Comparison of ENCODE assay signal across 30 mouse cellular contexts in the genomic region with DNA sequence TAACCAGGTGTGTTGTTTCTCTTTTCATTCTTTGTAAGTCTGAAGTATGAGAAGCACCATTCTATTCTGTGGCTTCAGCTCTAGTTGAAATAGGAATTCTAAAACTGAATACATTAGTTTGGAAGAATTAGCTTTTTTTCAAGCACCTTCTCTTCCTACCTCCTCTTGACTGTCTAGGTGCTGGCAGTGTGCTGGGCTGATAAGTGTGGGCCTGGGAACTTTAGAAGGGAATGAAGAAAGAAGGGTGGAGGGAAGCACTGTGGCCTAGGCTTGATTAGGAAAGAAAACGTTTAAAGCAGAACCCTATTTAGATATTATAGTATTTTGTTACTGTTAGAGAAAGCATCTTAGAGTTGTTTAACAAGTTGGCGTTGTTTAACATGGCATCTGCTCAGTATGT. TPM values are rescaled to one million over a fixed set of nuclear protein-coding genes. Genes with fewer than 3 reads are reported as not detected.
DNase-seq lines count a peak whose midpoint lies in the region; ATAC-seq and TF ChIP-seq lines count a peak whose summit lies in the region.
"Had no signal": no experiment of that assay in that cellular context is flagged by ENCODE, and none has a peak within 500 bp of the region (broad histone marks: within the 10 kb centered on the region; RNA-seq: fewer than 3 reads in every experiment).

No protein-coding gene starts in this region.

- ATAC-seq in heart, embryonic 14.5 days (ENCODE audit: insufficient number of reproducible peaks, insufficient read depth, low FRiP score, low read depth) = no peak
- ATAC-seq in erythroid progenitor cell, adult 5-6 weeks (replicated peaks; ENCODE audit: low FRiP score, poor library complexity, severe bottlenecking) = 0 out of 2 replicates have a peak, but pooled peaks have one; percentile 62
- ATAC-seq in liver, embryonic 14.5 days (ENCODE audit: insufficient read depth) = peak; percentile 44; the same call in 1 of the 2 replicates
- ATAC-seq in forebrain, embryonic 13.5 days = no peak
- ATAC-seq: forebrain, embryonic 15.5 days; midbrain, embryonic 15.5 days had no signal

- H3K4me2 ChIP-seq in heart, embryonic 14.5 days (ENCODE audit: low read length) = peak overlapping the region; percentile 6; the same call in 1 of the 2 replicates
- peak overlapping the region; percentile 44 for H3K4me2 ChIP-seq in liver, embryonic 14.5 days (ENCODE audit: low read depth)
- peak overlapping the region; percentile 16 for H3K4me2 ChIP-seq in myocyte (ENCODE audit: low read depth)
- no peak overlapping the region for H3K4me2 ChIP-seq in forebrain, embryonic 13.5 days
- H3K4me2 ChIP-seq: embryonic facial prominence, embryonic 12.5 days; forebrain, embryonic 15.5 days; heart, embryonic 11.5 days; hindbrain, embryonic 14.5 days; kidney, embryonic 15.5 days; limb, embryonic 13.5 days; midbrain, embryonic 15.5 days; neural tube, embryonic 13.5 days had no signal

- no peak overlapping the region for H3K27ac ChIP-seq in heart, embryonic 14.5 days (replicated peaks in 1 of 2; ENCODE audit: control insufficient read depth in 1 of 2, insufficient read depth in 1 of 2, low read depth in 2 of 2, low read length in 2 of 2)
- no peak overlapping the region for H3K27ac ChIP-seq in liver, embryonic 14.5 days
- H3K27ac ChIP-seq in forebrain, embryonic 13.5 days = no peak overlapping the region
- H3K27ac ChIP-seq: embryonic facial prominence, embryonic 12.5 days; forebrain, embryonic 15.5 days; hindbrain, embryonic 14.5 days; kidney, embryonic 15.5 days; limb, embryonic 13.5 days; macrophage; midbrain, embryonic 15.5 days; neural tube, embryonic 13.5 days; stomach, postnatal 0 days had no signal

- TF ChIP-seq POLR2A in myocyte (IDR thresholded peaks at IDR 0.05; ENCODE audit: insufficient read length, low read depth) = no peak

- peaks cover 2 to 39% of the 10 kb centered on the region in 2 experiments; a peak in 3 of 4 replicates for H3K4me1 ChIP-seq in heart, embryonic 14.5 days (ENCODE audit: control insufficient read depth in 2 of 2, insufficient read depth in 2 of 2, low read length in 2 of 2)
- peaks cover 14 to 25% of the 10 kb centered on the region in 2 experiments for H3K4me1 ChIP-seq in liver, embryonic 14.5 days (replicated peaks; ENCODE audit: control insufficient read depth in 2 of 2, insufficient read depth in 2 of 2, low read length in 1 of 2)
- peaks cover 52% of the 10 kb centered on the region for H3K4me1 ChIP-seq in forebrain, embryonic 13.5 days

- no peak overlapping the region for H3ac ChIP-seq in myocyte (ENCODE audit: control insufficient read depth, insufficient read length)

- TF ChIP-seq EP300 in liver, embryonic 14.5 days (IDR thresholded peaks at IDR 0.05; ENCODE audit: low read depth) = peak; percentile 42; the same call in 1 of the 2 replicates

- H3K79me2 ChIP-seq in myocyte (ENCODE audit: control insufficient read depth, insufficient read depth) = peaks cover 95% of the 10 kb centered on the region

- no peak for DNase-seq in heart, adult 18-20 months
- DNase-seq in liver, embryonic 14.5 days (ENCODE audit: low read depth in 3 of 3, low spot score in 3 of 3) = no peak
- no peak for DNase-seq in adrenal gland, postnatal 4 days (ENCODE audit: low spot score in 2 of 2)
- no peak for DNase-seq in left cerebral cortex, adult 8-10 months (ENCODE audit: low spot score in 2 of 2)
- DNase-seq: adrenal gland, adult 8-10 months; cerebellum, adult 11 months; cerebellum, adult 9-10 months; cerebellum, postnatal 36 days; heart, postnatal 10 days; kidney, adult 11 months; kidney, postnatal 25 days; lung, adult 2 months; lung, postnatal 10 days; right cerebral cortex, postnatal 4 days; thymus, adult 18-20 months; thymus, postnatal 25 days had no signal

- no peak overlapping the region for H3K9ac ChIP-seq in heart, embryonic 14.5 days (ENCODE audit: low read length)
- H3K9ac ChIP-seq in liver, embryonic 14.5 days (replicated peaks) = no peak overlapping the region
- H3K9ac ChIP-seq in forebrain, embryonic 13.5 days = no peak overlapping the region
- H3K9ac ChIP-seq: embryonic facial prominence, embryonic 12.5 days; forebrain, embryonic 15.5 days; hindbrain, embryonic 14.5 days; kidney, embryonic 15.5 days; limb, embryonic 13.5 days; midbrain, embryonic 15.5 days; neural tube, embryonic 13.5 days had no signal

- 60% methylated on average over 2 of the region's 2 CpGs for WGBS in heart, embryonic 14.5 days
- 34% methylated on average over 2 of the region's 2 CpGs for WGBS in liver, embryonic 14.5 days (ENCODE audit: insufficient replicate concordance)
- WGBS in forebrain, embryonic 13.5 days = 69% methylated on average over 2 of the region's 2 CpGs

- no peaks in the 10 kb centered on the region for H3K27me3 ChIP-seq in heart, embryonic 14.5 days (ENCODE audit: control insufficient read depth, insufficient read depth, low read length)
- H3K27me3 ChIP-seq in liver, embryonic 14.5 days (ENCODE audit: control insufficient read depth, insufficient read depth, low read length) = no peaks in the 10 kb centered on the region
- H3K27me3 ChIP-seq in myocyte (ENCODE audit: control insufficient read depth, insufficient read depth, insufficient read length) = no peaks in the 10 kb centered on the region
- H3K27me3 ChIP-seq in forebrain, embryonic 13.5 days = no peaks in the 10 kb centered on the region
- H3K27me3 ChIP-seq: embryonic facial prominence, embryonic 12.5 days; forebrain, embryonic 15.5 days; kidney, embryonic 15.5 days; limb, embryonic 13.5 days; midbrain, embryonic 15.5 days; neural tube, embryonic 13.5 days had no signal

- TF ChIP-seq CTCF in liver, embryonic 14.5 days (IDR thresholded peaks at IDR 0.05; ENCODE audit: low read depth) = no peak

- H3K9me3 ChIP-seq in heart, embryonic 14.5 days (ENCODE audit: control insufficient read depth, low read length) = no peaks in the 10 kb centered on the region
- H3K9me3 ChIP-seq in liver, embryonic 14.5 days (ENCODE audit: control insufficient read depth, low read length) = no peaks in the 10 kb centered on the region
- no peaks in the 10 kb centered on the region for H3K9me3 ChIP-seq in forebrain, embryonic 13.5 days (replicated peaks)
- H3K9me3 ChIP-seq: embryonic facial prominence, embryonic 12.5 days; forebrain, embryonic 15.5 days; kidney, embryonic 15.5 days; limb, embryonic 13.5 days; midbrain, embryonic 15.5 days; neural tube, embryonic 13.5 days had no signal

- no peak overlapping the region for H3K4me3 ChIP-seq in heart, embryonic 14.5 days (ENCODE audit: control insufficient read depth in 1 of 2, insufficient read depth in 1 of 2, low read depth in 1 of 2, low read length in 2 of 2)
- H3K4me3 ChIP-seq in liver, embryonic 14.5 days (ENCODE audit: insufficient read depth in 1 of 2, low read depth in 2 of 2, low read length in 2 of 2) = peak overlapping the region; percentile 4 to 17; a peak in 3 of 4 replicates
- H3K4me3 ChIP-seq in myocyte = no peak overlapping the region
- no peak overlapping the region for H3K4me3 ChIP-seq in forebrain, embryonic 13.5 days
- H3K4me3 ChIP-seq: embryonic facial prominence, embryonic 12.5 days; forebrain, embryonic 15.5 days; kidney, embryonic 15.5 days; limb, embryonic 13.5 days; midbrain, embryonic 15.5 days; neural tube, embryonic 13.5 days had no signal

- peaks cover 29% of the 10 kb centered on the region for H3K36me3 ChIP-seq in heart, embryonic 14.5 days (ENCODE audit: control insufficient read depth, insufficient read depth, low read length)
- H3K36me3 ChIP-seq in liver, embryonic 14.5 days (replicated peaks; ENCODE audit: control insufficient read depth, insufficient read depth, low read depth) = peaks cover 33% of the 10 kb centered on the region
- peaks cover 7% of the 10 kb centered on the region for H3K36me3 ChIP-seq in myocyte (ENCODE audit: control insufficient read depth, insufficient read depth)
- H3K36me3 ChIP-seq in forebrain, embryonic 13.5 days (ENCODE audit: poor library complexity, severe bottlenecking) = peaks cover 32% of the 10 kb centered on the region

TF ChIP-seq in myocyte, 11 proteins besides CTCF, POLR2A, EP300 and RAD21:
- TF ChIP-seq MYOD1 (IDR thresholded peaks at IDR 0.05; ENCODE audit: control insufficient read depth in 1 of 3, insufficient read length in 2 of 3, low read depth in 2 of 3) = no peak
- TF ChIP-seq MYOG (IDR thresholded peaks at IDR 0.05; ENCODE audit: control insufficient read depth in 1 of 3, insufficient read depth in 1 of 3, insufficient read length in 2 of 3, low read depth in 2 of 3) = no peak
- TF ChIP-seq POLR2AphosphoS2 (IDR thresholded peaks at IDR 0.05; ENCODE audit: insufficient read length, low read depth) = no peak
- no peak for TF ChIP-seq REST (IDR thresholded peaks at IDR 0.05; ENCODE audit: insufficient read depth, insufficient read length)
TF ChIP-seq in myocyte: peak in this region for 0.

RNA-seq across cellular contexts. Expression of gene Top1, which starts 5.5 kb away (rescaled TPM):
- polyA plus RNA-seq in heart, embryonic 14.5 days (2014; fragmentation: Nextera tagmentation; extraction: Ambion mirVana) = 48.6 and 49.7 TPM in 2 replicates
- total RNA-seq in heart, adult 18-20 months (2021) = 10 to 100 TPM; 39.9 to 42.8 TPM
- total RNA-seq in erythroid progenitor cell, adult 5-6 weeks (2015; ENCODE audit: low replicate concordance) = 104 and 114 TPM in 2 replicates
- total RNA-seq in erythroid progenitor cell, adult 5-6 weeks (2017; ENCODE audit: low replicate concordance) = 172 and 184 TPM in 2 replicates
- 17.9 and 33.6 TPM in 2 replicates for polyA plus RNA-seq in liver, embryonic 14.5 days (2012; rRNA removed)
- 51.2 and 58.0 TPM in 2 replicates for polyA plus RNA-seq in liver, embryonic 14.5 days (2014; fragmentation: Nextera tagmentation; extraction: Ambion mirVana)
- polyA plus RNA-seq in myocyte (2012; fragmentation: generic; extraction: Trizol) = 37.2 TPM
- polyA plus RNA-seq in forebrain, embryonic 13.5 days (2015; fragmentation: Nextera tagmentation; extraction: Ambion mirVana) = 126 and 149 TPM in 2 replicates
- 10 to 100 TPM; 81.3 to 88.4 TPM for total RNA-seq in adrenal gland, postnatal 4 days (2021)
- total RNA-seq in left cerebral cortex, adult 8-10 months (2022) = 10 to 100 TPM; 65.3 to 71.3 (median 70.4) TPM

Comparison
In these comparisons a context has a peak if more than half of its experiments do, and no peak if none do; other contexts are left out.
1. ATAC-seq: peak in erythroid progenitor cell, adult 5-6 weeks (single experiment) and liver, embryonic 14.5 days (single experiment); none in heart, embryonic 14.5 days (single experiment) and forebrain, embryonic 13.5 days (single experiment).
2. H3K4me3 ChIP-seq: peak in liver, embryonic 14.5 days (2 of 2); none in heart, embryonic 14.5 days (0 of 2), myocyte (single experiment) and forebrain, embryonic 13.5 days (single experiment).